Mouse (Mus musculus): ENCODE measurements at regions not wholly inside any gene's neighbourhood (a gene's known extent, or its start where the extent isn't known, plus 50 kb on each side); places are given as distances from the start of the nearest gene placed in this dataset.

- H3K36me3 ChIP-seq (ENCODE audit: control insufficient read depth, insufficient read depth, low read length): no peaks in the 10 kb centered on the region
- H3K27me3 ChIP-seq (ENCODE audit: control insufficient read depth, insufficient read depth, low read length): no peaks in the 10 kb centered on the region
- 95% methylated on average over 11 of the region's 11 CpGs for WGBS
- TF ChIP-seq CTCF (IDR thresholded peaks at IDR 0.05; ENCODE audit: extremely low read depth, insufficient read length, insufficient replicate concordance, low read depth, low read length): no peak
- TF ChIP-seq POLR2A (IDR thresholded peaks at IDR 0.05; ENCODE audit: low read depth, low read length): no peak
- no peak overlapping the region for H3K4me3 ChIP-seq (ENCODE audit: low read depth, low read length)
- no peak overlapping the region for H3K27ac ChIP-seq (ENCODE audit: insufficient read depth, low read depth, low read length)
- H3K4me1 ChIP-seq (ENCODE audit: control insufficient read depth, insufficient read depth, insufficient read length, low read length): peaks cover 8% of the 10 kb centered on the region
Measured at GRCm38 (mm10) chr13:111997980-111998945, 189.5 kb upstream of the Map3k1 start.

DNA sequence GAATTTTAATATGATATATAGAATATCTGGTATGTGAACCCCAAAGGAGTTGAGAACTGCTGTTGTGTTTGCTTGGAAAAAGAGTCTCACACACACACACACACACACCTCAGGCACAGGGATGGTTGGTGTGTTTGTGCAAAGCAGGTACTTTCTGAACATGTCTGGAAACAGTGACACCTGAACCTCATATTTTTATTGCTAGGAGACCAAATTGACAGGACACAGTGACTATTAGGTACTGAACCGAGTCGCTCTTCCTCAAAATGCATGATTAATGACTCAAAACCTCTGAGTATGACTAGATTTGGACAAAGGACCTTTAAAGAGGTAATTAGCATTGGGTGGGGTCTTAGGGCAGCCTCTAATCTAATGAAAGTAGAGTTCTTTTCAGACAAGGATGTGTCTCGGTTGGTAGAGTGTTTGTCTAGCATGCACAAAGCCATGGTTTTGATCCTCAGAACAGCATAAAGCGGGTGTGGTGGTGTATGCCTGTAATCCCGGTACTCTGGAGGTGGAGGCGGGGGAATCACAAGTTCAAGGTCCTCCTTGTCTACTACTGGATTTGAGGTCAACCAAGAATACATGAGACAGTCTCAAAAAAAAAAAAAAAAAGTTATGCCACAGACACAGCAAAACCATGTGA lies 191.0 kb upstream of the Map3k1 start:
- no peak overlapping the region for H3K4me3 ChIP-seq (ENCODE audit: low read depth, low read length)
- no peak overlapping the region for H3K27ac ChIP-seq (ENCODE audit: insufficient read depth, low read depth, low read length)
- peaks cover 8% of the 10 kb centered on the region for H3K4me1 ChIP-seq (ENCODE audit: control insufficient read depth, insufficient read depth, insufficient read length, low read length)
- H3K36me3 ChIP-seq (ENCODE audit: control insufficient read depth, insufficient read depth, low read length): no peaks in the 10 kb centered on the region
- WGBS: 71% methylated on average over 6 of the region's 6 CpGs
- H3K27me3 ChIP-seq (ENCODE audit: control insufficient read depth, insufficient read depth, low read length): no peaks in the 10 kb centered on the region
- no peak for TF ChIP-seq POLR2A (IDR thresholded peaks at IDR 0.05; ENCODE audit: low read depth, low read length)
- no peak for TF ChIP-seq CTCF (IDR thresholded peaks at IDR 0.05; ENCODE audit: extremely low read depth, insufficient read length, insufficient replicate concordance, low read depth, low read length)

GRCm38 (mm10) chr13:112000293-112000665 lies 191.5 kb upstream of the Map3k1 start:
- TF ChIP-seq POLR2A (IDR thresholded peaks at IDR 0.05; ENCODE audit: low read depth, low read length) (no peak), CTCF (IDR thresholded peaks at IDR 0.05; ENCODE audit: extremely low read depth, insufficient read length, insufficient replicate concordance, low read depth, low read length) (no peak)
- H3K27me3 ChIP-seq (ENCODE audit: control insufficient read depth, insufficient read depth, low read length): no peaks in the 10 kb centered on the region
- H3K4me3 ChIP-seq (ENCODE audit: low read depth, low read length): no peak overlapping the region
- H3K4me1 ChIP-seq (ENCODE audit: control insufficient read depth, insufficient read depth, insufficient read length, low read length): peaks cover 8% of the 10 kb centered on the region
- WGBS: 76% methylated on average over 6 of the region's 6 CpGs
- H3K36me3 ChIP-seq (ENCODE audit: control insufficient read depth, insufficient read depth, low read length): no peaks in the 10 kb centered on the region
- H3K27ac ChIP-seq (ENCODE audit: insufficient read depth, low read depth, low read length): no peak overlapping the region

GRCm38 (mm10) chr13:112000696-112001095 lies 191.9 kb upstream of the Map3k1 start:
- no peak for TF ChIP-seq CTCF (IDR thresholded peaks at IDR 0.05; ENCODE audit: extremely low read depth, insufficient read length, insufficient replicate concordance, low read depth, low read length)
- no peak for TF ChIP-seq POLR2A (IDR thresholded peaks at IDR 0.05; ENCODE audit: low read depth, low read length)
- peak overlapping the region; percentile 22; the same call in 1 of the 2 replicates for H3K27ac ChIP-seq (ENCODE audit: insufficient read depth, low read depth, low read length)
- no peaks in the 10 kb centered on the region for H3K36me3 ChIP-seq (ENCODE audit: control insufficient read depth, insufficient read depth, low read length)
- 21% methylated on average over 5 of the region's 5 CpGs for WGBS
- no peak overlapping the region for H3K4me3 ChIP-seq (ENCODE audit: low read depth, low read length)
- no peaks in the 10 kb centered on the region for H3K27me3 ChIP-seq (ENCODE audit: control insufficient read depth, insufficient read depth, low read length)
- H3K4me1 ChIP-seq (ENCODE audit: control insufficient read depth, insufficient read depth, insufficient read length, low read length): peaks cover 8% of the 10 kb centered on the region

DNA sequence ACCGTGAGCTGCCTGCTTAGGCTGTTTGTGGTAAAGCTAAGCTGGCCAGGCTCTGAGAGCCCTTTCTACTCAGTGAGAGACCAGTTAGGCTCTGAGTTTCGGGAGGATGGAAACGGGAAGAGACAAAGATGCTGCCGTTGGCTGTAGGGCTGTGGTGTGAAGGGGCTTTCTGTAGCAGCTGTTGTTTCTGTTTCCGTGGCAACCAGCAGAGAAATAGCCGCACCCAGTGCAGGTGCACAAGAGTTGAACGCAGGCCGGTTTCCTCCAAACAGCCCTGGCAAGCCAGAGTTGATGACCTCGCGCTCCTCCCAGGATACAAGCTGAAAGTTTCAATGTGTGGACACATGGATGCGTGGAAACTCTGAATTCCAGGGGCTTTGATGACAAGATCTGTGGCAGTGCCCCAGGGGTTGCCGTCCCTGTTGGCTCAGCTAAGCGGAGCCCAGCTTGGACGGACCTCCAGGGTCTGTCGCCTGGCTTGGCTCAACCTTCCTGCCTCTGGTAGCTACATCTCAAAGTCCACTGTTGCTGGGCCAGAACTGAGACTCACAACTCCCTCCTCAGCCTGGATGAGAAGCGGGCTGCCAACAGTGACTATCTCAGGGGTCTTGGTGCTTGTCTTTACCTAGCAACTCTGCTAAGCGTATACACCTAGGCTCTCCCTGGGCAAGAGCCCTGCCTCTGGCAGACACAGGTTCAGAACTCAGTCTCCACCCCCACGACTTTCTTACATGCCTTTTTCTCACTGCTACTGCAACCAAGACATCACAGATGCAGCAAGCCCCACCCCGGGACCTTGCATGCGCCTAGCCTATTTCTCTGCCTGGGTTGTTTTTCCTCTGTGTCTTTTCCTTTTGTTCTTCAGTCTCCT lies 192.6 kb upstream of the Map3k1 start:
- Histone ChIP-seq H3K27me3 (ENCODE audit: control insufficient read depth, insufficient read depth, low read length) (no peaks in the 10 kb centered on the region), H3K4me3 (ENCODE audit: low read depth, low read length) (0 out of 2 replicates have a peak overlapping the region, but pooled peaks have one; percentile 16), H3K4me1 (ENCODE audit: control insufficient read depth, insufficient read depth, insufficient read length, low read length) (peaks cover 8% of the 10 kb centered on the region), H3K36me3 (ENCODE audit: control insufficient read depth, insufficient read depth, low read length) (no peaks in the 10 kb centered on the region), H3K27ac (ENCODE audit: insufficient read depth, low read depth, low read length) (peak overlapping the region; percentile 45)
- WGBS: 24% methylated on average over 20 of the region's 20 CpGs
- TF ChIP-seq POLR2A (IDR thresholded peaks at IDR 0.05; ENCODE audit: low read depth, low read length) (no peak), CTCF (IDR thresholded peaks at IDR 0.05; ENCODE audit: extremely low read depth, insufficient read length, insufficient replicate concordance, low read depth, low read length) (no peak)

GRCm38 (mm10) chr13:112002661-112003347 lies 194.0 kb upstream of the Map3k1 start:
- TF ChIP-seq POLR2A (IDR thresholded peaks at IDR 0.05; ENCODE audit: low read depth, low read length) (no peak), CTCF (IDR thresholded peaks at IDR 0.05; ENCODE audit: extremely low read depth, insufficient read length, insufficient replicate concordance, low read depth, low read length) (no peak)
- H3K27ac ChIP-seq (ENCODE audit: insufficient read depth, low read depth, low read length): peak overlapping the region; percentile 25; the same call in 1 of the 2 replicates
- 64% methylated on average over 15 of the region's 15 CpGs for WGBS
- no peak overlapping the region for H3K4me3 ChIP-seq (ENCODE audit: low read depth, low read length)
- H3K36me3 ChIP-seq (ENCODE audit: control insufficient read depth, insufficient read depth, low read length): no peaks in the 10 kb centered on the region
- no peaks in the 10 kb centered on the region for H3K27me3 ChIP-seq (ENCODE audit: control insufficient read depth, insufficient read depth, low read length)
- peaks cover 8% of the 10 kb centered on the region for H3K4me1 ChIP-seq (ENCODE audit: control insufficient read depth, insufficient read depth, insufficient read length, low read length)

Measured in small intestine, adult 2 months (tissue).